Mouse (Mus musculus) frontal cortex, postnatal 10 days (tissue): ENCODE results near the gene Ly6g5b.
"Not testable (repeated sequence)": the region's sequence is repeated elsewhere in the genome, so short reads cannot be mapped to it uniquely, and the experiment has no call there.

ENCODE experiments used
- DNase-seq, 2 experiments: peaks; one replicate each; pipeline ENCODE4 v3.0.0; 2022; ENCODE audit warnings: low spot score in 2 of 2, mixed read lengths in 1 of 2

Ly6g5b gene

GRCm38 (mm10) chr17:35140490-35140996 lies 25.3 kb upstream of the Ly6g5b start:
- no peak for DNase-seq

DNA sequence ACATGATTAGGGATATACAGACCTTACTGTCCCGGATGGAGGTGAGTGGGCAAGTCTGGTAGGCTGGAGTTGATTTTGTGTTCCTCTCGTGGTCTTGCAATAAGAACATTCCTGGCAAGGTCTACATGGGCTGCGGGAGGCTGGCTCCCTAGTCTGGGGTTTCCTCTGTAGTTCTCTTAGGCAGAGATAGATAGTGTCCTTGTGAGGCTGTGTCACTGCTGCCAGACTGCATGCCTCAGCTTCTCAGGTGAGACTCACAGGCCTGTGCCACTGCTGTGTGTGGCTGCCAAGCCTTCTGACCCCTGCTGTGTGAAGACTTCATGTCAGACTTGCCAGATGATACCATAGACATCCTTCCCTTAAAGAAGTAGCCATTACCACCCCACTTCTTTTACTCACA lies 24.0 kb upstream of the Ly6g5b start:
- no peak for DNase-seq

- no peak for DNase-seq
Observed at GRCm38 (mm10) chr17:35135591-35136320, 20.5 kb upstream of the Ly6g5b start.

- peak; percentile 90 to 94 for DNase-seq
Observed at GRCm38 (mm10) chr17:35134801-35135590, 19.8 kb upstream of the Ly6g5b start, which contains the start of gene Bag6. TSS of gene Bag6 (plus strand) at chr17:35135178.

DNA sequence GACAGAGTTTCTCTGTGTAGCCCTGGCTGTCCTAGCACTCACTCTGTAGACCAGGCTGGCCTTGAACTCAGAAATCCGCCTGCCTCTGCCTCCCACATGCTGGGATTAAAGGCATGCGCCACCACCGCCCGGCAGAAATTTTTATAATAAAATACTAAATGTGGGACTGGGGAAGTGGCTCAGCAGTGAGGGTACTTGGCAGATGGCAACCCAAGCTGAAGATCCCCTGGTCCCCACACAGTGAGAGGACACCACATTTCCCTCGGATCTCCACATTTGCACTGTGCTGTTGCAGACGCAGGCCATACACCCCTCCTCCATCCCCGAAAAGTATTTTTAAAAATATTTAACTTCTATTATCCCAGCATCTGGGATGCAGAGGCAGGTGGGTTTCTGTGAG lies 18.3 kb upstream of the Ly6g5b start:
- DNase-seq, result no peak

DNA sequence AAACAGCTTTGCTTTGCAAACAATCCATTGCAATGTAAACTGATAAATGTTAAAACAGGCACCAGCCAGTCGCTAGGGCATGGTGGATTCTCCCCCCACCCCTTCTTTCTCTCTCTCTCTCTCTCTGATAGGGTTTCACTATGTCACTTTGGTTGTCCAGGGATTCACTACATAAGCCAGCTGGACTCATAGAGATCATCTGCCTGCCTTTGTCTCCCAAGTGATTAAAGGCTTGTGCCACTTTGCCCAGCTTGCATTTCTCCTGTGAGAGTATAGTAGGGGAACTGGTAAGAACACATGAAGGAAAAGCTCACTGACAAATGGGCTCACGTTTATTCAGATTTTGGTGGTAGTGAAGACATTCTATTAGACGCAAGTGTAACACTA lies 16.9 kb upstream of the Ly6g5b start:
- no peak for DNase-seq

DNA sequence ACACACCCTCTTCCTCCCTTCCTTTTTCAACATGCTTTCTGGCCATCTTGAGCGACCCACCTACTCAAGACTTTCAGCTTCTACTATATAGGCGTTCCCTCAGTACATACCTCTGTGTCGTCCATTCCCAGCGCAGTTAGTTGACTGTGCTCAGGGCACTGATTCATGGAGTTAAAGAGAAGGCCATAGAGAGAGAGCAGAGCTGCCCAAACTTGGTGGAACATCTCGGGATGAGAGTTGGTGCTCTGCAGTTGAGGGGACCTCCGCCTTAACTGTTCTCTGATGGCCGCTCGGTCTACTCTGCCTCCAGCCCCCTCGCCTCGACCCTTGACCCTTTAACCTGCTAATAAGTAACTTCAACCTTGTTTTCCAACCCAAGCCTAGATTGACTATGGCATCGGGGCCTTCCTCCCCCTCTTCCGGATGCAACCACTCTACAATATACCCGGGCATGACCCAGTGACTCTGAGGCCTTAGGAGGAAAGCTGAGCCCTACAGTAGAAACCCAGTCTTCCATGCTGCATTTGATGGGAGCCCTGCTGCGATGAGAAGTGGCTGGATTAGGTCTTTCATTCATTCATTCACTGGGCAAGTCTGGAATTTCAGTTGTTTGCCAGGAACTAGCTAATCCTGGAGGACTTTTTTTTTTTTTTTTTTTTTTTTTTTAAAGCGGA lies 16.4 kb upstream of the Ly6g5b start, which contains the start of gene Apom:
Gene Apom, minus strand, starts transcription at position 551 of the 674 bp plus-strand sequence.
- DNase-seq, result no peak

GRCm38 (mm10) chr17:35131038-35131437 lies 15.8 kb upstream of the Ly6g5b start:
- DNase-seq, result no peak

GRCm38 (mm10) chr17:35128996-35129395 lies 13.8 kb upstream of the Ly6g5b start:
- DNase-seq, result no peak

- DNase-seq, result no peak
Observed at GRCm38 (mm10) chr17:35127017-35127416, 11.8 kb upstream of the Ly6g5b start.

DNA sequence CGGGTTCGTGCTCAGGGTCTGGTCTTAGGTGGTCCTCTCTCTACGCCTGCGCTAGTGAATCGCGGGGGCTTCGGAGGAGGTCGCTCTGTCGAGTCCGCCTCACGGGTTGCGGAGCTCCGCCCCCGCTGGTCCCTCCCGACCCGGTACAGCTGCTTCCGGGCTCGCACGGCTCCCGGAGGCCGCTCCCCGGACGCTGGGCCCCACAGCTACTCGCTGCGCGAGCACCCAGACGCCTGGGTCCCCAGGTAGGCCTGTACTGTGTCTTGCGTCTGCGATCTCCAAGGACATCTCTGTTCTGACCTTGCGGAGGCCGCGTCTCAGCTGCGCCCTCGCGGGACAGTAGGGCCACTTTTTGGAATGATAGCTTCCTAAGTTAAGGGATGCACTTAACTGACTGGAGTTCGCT lies 11.0 kb upstream of the Ly6g5b start, which contains the start of gene D17H6S53E:
Gene D17H6S53E, plus strand, starts transcription at position 168 of the 406 bp plus-strand sequence.
- peak in 1 of 2 experiments; percentile 73 for DNase-seq

DNA sequence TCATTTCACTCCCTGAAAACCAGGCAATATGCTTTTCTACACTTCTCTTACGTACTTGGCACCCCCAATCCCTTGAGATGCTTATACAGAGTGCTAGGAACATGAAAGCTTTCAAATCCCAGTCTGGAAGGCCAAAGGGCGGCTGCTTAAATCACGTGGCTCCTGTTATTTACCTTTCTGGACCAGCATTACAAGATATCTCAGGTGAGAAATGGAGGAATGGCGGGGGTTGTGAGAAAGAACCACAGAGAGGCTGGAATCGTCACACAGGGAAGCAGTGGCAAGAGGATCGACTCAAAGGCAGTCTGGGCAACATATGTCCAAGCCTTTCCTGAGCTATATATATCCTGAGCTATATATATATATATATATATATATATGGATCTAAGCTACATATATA lies 10.3 kb upstream of the Ly6g5b start:
- no peak for DNase-seq

DNA sequence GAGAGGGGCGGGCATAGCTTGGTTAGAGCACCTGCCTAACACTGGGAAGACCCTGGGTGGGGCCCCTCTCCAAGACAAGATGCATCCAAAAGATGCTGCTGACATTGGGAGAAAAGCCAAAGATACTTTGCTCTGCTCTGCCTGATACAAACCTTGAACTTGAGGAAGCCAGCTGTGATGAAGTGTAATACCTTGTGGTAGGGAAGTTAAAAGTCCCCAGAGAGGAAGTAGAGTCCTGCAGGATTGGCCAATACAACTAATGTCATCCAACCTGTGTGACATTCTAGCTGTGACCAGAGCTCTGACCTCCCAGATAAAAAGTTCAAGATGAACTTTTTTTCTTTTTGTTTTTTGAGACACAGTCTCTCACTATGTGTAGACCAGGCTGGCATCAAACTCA lies 9.9 kb upstream of the Ly6g5b start:
- no peak for DNase-seq

- DNase-seq, result not testable (repeated sequence)
Observed at GRCm38 (mm10) chr17:35124261-35124896, 9.2 kb upstream of the Ly6g5b start.

- DNase-seq, result not testable (repeated sequence)
Observed at GRCm38 (mm10) chr17:35123287-35123686, 8.1 kb upstream of the Ly6g5b start.

- peak; percentile 57 to 71 for DNase-seq
Observed at GRCm38 (mm10) chr17:35121871-35122303, 6.7 kb upstream of the Ly6g5b start, which contains the start of gene Csnk2b. TSS of gene Csnk2b (minus strand) at chr17:35122053.

DNA sequence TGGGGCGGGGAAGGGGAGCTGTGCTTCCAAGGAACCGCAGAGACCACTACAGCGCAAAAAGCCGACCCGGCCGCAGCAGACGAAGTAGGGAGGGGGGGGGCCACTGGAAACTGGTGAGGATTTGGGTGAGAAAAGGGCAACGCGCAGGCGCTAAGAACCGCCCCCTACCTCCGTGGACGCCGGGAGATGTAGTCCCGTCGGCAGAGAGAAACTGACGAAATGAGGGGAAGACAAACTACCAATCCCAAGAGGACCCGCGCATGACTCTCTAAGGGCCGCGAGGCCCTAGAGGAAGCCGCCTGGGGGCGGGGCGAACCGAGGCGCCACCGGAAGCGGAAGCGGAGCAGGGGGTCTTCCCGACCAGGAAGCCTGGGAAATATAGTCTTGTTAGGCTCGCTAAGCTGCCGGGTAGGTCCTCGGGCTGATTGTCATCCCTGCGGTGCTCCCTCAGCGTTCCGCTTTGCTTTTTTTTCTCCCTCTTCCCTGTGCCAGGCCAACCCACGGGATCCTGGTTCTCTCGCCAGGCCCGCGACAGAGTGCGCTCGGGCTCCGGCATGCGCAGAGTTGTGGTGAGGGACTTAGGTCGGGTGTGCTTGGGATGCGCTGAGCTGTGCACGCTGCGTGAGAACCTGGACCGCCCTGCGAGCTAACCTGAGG lies 6.0 kb upstream of the Ly6g5b start, which contains the start of gene Gpank1:
Gene Gpank1, plus strand, starts transcription at position 313 of the 657 bp plus-strand sequence.
- DNase-seq, result peak; percentile 97 to 98

DNA sequence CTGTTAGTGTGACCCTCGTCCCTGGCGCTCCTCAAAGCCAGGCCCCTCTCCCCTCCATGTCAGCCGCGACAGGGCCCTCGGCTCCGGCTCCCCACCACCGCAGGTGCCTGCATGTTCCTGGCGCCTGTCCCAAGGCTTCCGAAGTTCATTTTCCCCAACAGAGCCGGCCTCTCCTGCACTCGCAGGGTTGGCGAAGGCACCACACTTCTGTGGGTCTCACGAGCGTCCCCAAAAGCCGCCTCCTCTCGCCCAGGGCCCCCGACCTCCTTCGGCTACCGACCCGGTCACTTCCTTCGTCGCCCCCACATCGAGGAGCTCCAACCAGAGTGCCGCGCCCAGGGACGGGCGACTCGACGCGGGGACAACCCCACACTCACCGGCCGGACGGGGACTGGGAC lies 5.5 kb upstream of the Ly6g5b start:
- no peak for DNase-seq

GRCm38 (mm10) chr17:35111774-35112173 lies 3.5 kb downstream of the Ly6g5b start:
- no peak for DNase-seq

GRCm38 (mm10) chr17:35108097-35108496 lies 7.1 kb downstream of the Ly6g5b start, which contains the start of gene Ly6g5c:
TSS of gene Ly6g5c (plus strand) at chr17:35108279.
- DNase-seq, result no peak

DNA sequence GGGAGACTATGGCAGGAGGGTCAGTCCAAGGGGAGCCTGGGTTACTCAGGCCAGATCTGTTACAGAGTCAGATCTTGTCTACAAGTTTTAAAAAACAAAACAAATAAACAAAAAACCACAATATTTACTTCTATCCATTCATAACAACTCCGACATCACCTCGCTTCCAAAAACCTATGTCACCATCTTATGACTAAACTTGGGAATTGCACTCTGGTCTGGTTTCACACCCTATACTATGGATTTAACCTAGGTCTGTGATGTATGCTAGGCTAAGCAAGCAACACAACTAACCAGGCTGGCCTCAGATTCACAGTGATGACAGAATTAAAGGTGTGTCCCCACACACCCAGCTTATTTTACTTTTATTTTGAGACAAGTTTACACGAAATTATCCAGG lies 8.7 kb downstream of the Ly6g5b start:
- no peak for DNase-seq
